Mouse (Mus musculus) right cerebral cortex, postnatal 10 days (tissue): ENCODE results near the gene Oosp2.

ENCODE experiments used
- DNase-seq, 2 experiments: peaks; one replicate each; pipeline ENCODE4 v3.0.0; 2021; ENCODE audit warnings: low spot score in 2 of 2

Gene Oosp2

DNA sequence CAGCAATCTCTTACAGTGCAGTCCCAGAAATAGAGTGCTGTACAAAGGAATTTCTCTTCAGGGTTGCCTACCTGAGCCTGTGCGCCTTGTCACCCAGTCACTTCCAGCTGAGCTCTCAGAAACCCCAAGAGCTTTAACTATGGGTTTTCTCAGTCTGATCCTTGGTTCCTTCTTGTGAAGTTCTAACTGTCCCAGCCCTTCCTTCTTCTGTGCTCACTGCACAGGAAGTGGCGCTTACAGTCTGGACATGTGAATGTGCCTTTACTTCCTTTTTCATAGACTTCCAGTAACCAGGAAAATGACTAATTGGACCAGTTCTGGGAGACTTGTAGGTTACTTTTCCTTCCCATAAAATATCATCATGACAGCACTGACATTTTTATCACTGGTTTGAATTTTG is 55.8 kb downstream of the Oosp2 start, which contains the start of gene Ms4a6d:
TSS of gene Ms4a6d (minus strand) at position 247 of the 400 bp plus-strand sequence.
- DNase-seq: no peak

DNA sequence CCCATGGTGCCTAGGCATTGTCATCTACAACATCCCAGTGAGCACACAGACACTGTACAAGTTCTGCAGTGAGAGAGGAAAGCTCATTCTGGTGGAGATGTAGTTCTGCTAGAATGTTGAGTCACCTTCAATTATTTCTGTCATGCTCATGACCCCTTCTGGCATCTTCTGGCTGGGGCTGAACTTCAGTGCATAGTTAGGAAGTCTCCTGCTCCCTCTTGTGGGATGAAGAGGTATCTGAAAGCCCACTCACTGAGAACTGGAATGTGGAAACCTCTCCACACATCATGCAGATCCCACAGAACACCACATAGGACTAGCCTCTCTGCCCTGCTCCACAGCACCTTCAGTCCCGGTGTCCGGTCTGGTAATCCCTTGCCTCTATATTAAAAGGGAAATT is 58.3 kb downstream of the Oosp2 start:
- peak; percentile 42 to 50 for DNase-seq

DNA sequence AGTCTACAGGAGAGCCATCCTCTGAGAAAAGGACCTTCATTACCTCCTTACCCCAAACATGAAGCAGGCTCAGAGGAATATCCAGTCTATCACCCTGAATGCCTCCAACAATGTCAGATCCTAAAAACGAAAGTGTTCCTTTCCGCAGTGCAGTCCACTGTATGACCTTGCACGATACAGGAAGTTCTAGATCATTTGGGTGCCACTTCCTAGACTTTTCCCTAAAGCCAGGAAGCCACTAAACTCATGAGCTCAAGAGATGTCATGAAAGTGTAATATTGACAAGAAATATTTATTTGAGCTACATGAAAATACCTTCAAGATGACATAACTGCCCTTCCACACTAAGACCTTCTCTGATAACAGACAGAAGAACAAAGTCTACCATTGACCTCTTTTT is 59.0 kb downstream of the Oosp2 start:
- no peak for DNase-seq
